Mouse (Mus musculus) embryonic facial prominence, embryonic 11.5 days (tissue): Measurements from ENCODE around the gene Skida1. TPM values are rescaled to one million over a fixed set of nuclear protein-coding genes. Genes with fewer than 3 reads are reported as not detected.

Source experiments
- ATAC-seq: fragments of 200-750 bp; cut with Nextera tagmentation; replicated peaks from 2 replicates; pipeline ENCODE4 v1.8.0; 2017; ENCODE audit warnings: low read depth; ENCODE audit not compliant: insufficient number of reproducible peaks, low FRiP score, low TSS enrichment
- DNase-seq: peaks from one replicate; pipeline ENCODE4 v3.0.0-alpha.2; 2015; ENCODE audit warnings: low spot score
- H3K27ac ChIP-seq: fragments of 300-500 bp; sonication (generic); replicated peaks from 2 replicates; pipeline ENCODE4 v1.5.1; 2014; ENCODE audit warnings: mild to moderate bottlenecking, low read depth, low read length, control low read depth
- H3K27me3 ChIP-seq: fragments of 300-500 bp; sonication (generic); 2 replicates; pipeline ENCODE4 v1.6.1; 2014; ENCODE audit warnings: mild to moderate bottlenecking, low read length, moderate library complexity, mixed read lengths; ENCODE audit not compliant: control insufficient read depth, insufficient read depth
- H3K36me3 ChIP-seq: fragments of 300-500 bp; sonication (generic); replicated peaks from 2 replicates; pipeline ENCODE4 v1.6.1; 2014; ENCODE audit warnings: low read depth, mild to moderate bottlenecking, low read length, moderate library complexity, mixed read lengths; ENCODE audit not compliant: control insufficient read depth, insufficient read depth
- H3K4me1 ChIP-seq: fragments of 300-500 bp; sonication (generic); 2 replicates; pipeline ENCODE4 v1.6.1; 2014; ENCODE audit warnings: low read length, mixed read lengths; ENCODE audit not compliant: control insufficient read depth, insufficient read depth
- H3K4me2 ChIP-seq: fragments of 300-500 bp; sonication (generic); 2 replicates; pipeline ENCODE4 v1.6.1; 2014; ENCODE audit warnings: low read depth, mild to moderate bottlenecking, control low read depth, low read length, moderate library complexity
- H3K4me3 ChIP-seq: fragments of 300-500 bp; sonication (generic); 2 replicates; pipeline ENCODE4 v1.5.1; 2014; ENCODE audit warnings: low read depth, low read length, control low read depth
- H3K9ac ChIP-seq: fragments of 300-500 bp; sonication (generic); replicated peaks from 2 replicates; pipeline ENCODE4 v1.6.1; 2014; ENCODE audit warnings: mild to moderate bottlenecking, control low read depth, low read length
- H3K9me3 ChIP-seq: fragments of 300-500 bp; sonication (generic); replicated peaks from 2 replicates; pipeline ENCODE4 v1.6.1; 2016; ENCODE audit warnings: mild to moderate bottlenecking, low read length, inconsistent platforms, mixed read lengths; ENCODE audit not compliant: control insufficient read depth
- WGBS: fragments of 180-500 bp; shearing (Covaris S2); extraction: QIAGEN DNeasy Blood & Tissue Kit; methylation state at CpG from one replicate; pipeline ENCODE4 v1.1.7; 2014; 5-methylcytosine and 5-hydroxymethylcytosine counted together
- polyA plus RNA-seq: library from polyadenylated mRNA; unstranded; fragments of >200 nt; fragmentation: Nextera tagmentation; extraction: Ambion mirVana; gene quantifications from 2 replicates; pipeline ENCODE4 v1.2.1, GENCODE M21; 2014

Skida1 gene
- polyA plus RNA-seq, 1 experiment from 2014 or later, result 16.9 TPM

- Histone ChIP-seq H3K27ac (no peak overlapping the region; the same call in 1 of the 2 replicates), H3K4me2 (no peak overlapping the region; the same call in 1 of the 2 replicates), H3K36me3 (no peaks in the 10 kb centered on the region), H3K9ac (peak overlapping the region; percentile 38), H3K9me3 (no peaks in the 10 kb centered on the region), H3K27me3 (no peaks in the 10 kb centered on the region), H3K4me3 (no peak overlapping the region), H3K4me1 (peaks cover 8% of the 10 kb centered on the region)
- DNase-seq (peak; percentile 40), ATAC-seq (no peak)
- WGBS, result 33% methylated on average over 10 of the region's 10 CpGs
Observed at GRCm38 (mm10) chr2:18033166-18034108, 15.4 kb downstream of the Skida1 start.

DNA sequence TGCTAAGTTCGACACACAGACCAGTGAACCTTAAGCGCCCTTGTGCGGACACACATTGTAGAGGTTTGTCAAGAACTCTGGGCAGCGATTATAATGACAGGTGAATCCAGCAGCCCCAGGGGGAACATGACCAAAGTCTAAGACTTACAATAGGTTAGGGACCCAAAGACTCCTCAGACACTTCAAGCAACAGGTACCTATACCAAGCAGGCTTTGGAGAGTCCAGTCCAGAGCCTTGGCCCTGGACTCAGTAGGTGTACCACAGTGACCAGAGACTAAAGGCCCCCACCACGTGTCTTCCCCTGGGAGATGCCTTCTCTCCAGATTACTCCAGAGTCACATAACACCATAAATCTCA lies 16.3 kb downstream of the Skida1 start:
- ATAC-seq (no peak), DNase-seq (peak; percentile 19)
- WGBS, result 24% methylated on average over 5 of the region's 5 CpGs
- peaks cover 8% of the 10 kb centered on the region for H3K4me1 ChIP-seq
- no peak overlapping the region for H3K4me3 ChIP-seq
- H3K9me3 ChIP-seq, result no peaks in the 10 kb centered on the region
- peak overlapping the region; percentile 38 for H3K9ac ChIP-seq
- no peaks in the 10 kb centered on the region for H3K36me3 ChIP-seq
- H3K4me2 ChIP-seq, result peak overlapping the region; percentile 91
- H3K27ac ChIP-seq, result no peak overlapping the region
- no peaks in the 10 kb centered on the region for H3K27me3 ChIP-seq

- H3K4me3 ChIP-seq, result peak overlapping the region; percentile 39
- peak overlapping the region; percentile 43; the same call in 1 of the 2 replicates for H3K27ac ChIP-seq
- peak overlapping the region; percentile 84 for H3K9ac ChIP-seq
- ATAC-seq (peak; percentile 26; the same call in 1 of the 2 replicates), DNase-seq (peak; percentile 93)
- H3K9me3 ChIP-seq, result no peaks in the 10 kb centered on the region
- peaks cover 8% of the 10 kb centered on the region for H3K4me1 ChIP-seq
- under 1% methylated on average over 34 of the region's 34 CpGs for WGBS
- H3K4me2 ChIP-seq, result peak overlapping the region; percentile 91
- H3K27me3 ChIP-seq, result no peaks in the 10 kb centered on the region
- H3K36me3 ChIP-seq, result no peaks in the 10 kb centered on the region
Observed at GRCm38 (mm10) chr2:18031831-18032537, 16.9 kb downstream of the Skida1 start.

GRCm38 (mm10) chr2:18031271-18031821 lies 17.5 kb downstream of the Skida1 start:
- Histone ChIP-seq H3K36me3 (no peaks in the 10 kb centered on the region), H3K9ac (peak overlapping the region; percentile 84), H3K9me3 (no peaks in the 10 kb centered on the region), H3K27ac (peak overlapping the region; percentile 43), H3K4me1 (peaks cover 8% of the 10 kb centered on the region), H3K4me2 (peak overlapping the region; percentile 91), H3K4me3 (peak overlapping the region; percentile 39), H3K27me3 (no peaks in the 10 kb centered on the region)
- under 1% methylated on average over 26 of the region's 26 CpGs for WGBS
- ATAC-seq (no peak), DNase-seq (peak; percentile 48)

DNA sequence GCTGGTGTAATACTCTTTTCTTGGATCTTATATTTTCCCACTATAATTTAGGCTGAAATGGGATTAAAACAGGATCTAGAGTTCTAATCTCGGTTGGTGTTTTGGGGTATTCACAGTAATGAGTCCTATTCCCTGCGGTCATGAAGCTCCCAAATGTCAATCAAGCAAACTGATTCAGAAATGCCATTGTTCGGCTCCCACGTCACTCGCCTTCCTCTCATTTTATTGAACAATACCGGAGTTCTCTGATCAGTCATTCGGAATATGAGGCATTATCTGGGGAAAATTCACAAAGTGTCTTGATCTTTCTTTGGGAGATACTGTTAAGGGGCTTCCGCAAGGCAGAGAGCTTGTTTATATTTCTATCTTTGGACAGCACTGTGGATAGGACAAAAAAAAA lies 18.3 kb downstream of the Skida1 start:
- DNase-seq (peak; percentile 69), ATAC-seq (no peak)
- H3K4me2 ChIP-seq, result peak overlapping the region; percentile 91
- H3K9me3 ChIP-seq, result no peaks in the 10 kb centered on the region
- H3K36me3 ChIP-seq, result no peaks in the 10 kb centered on the region
- H3K4me1 ChIP-seq, result peaks cover 8% of the 10 kb centered on the region
- H3K4me3 ChIP-seq, result peak overlapping the region; percentile 39; the same call in 1 of the 2 replicates
- WGBS, result 13% methylated on average over 8 of the region's 8 CpGs
- no peak overlapping the region for H3K9ac ChIP-seq
- H3K27ac ChIP-seq, result no peak overlapping the region; the same call in 1 of the 2 replicates
- H3K27me3 ChIP-seq, result no peaks in the 10 kb centered on the region

DNA sequence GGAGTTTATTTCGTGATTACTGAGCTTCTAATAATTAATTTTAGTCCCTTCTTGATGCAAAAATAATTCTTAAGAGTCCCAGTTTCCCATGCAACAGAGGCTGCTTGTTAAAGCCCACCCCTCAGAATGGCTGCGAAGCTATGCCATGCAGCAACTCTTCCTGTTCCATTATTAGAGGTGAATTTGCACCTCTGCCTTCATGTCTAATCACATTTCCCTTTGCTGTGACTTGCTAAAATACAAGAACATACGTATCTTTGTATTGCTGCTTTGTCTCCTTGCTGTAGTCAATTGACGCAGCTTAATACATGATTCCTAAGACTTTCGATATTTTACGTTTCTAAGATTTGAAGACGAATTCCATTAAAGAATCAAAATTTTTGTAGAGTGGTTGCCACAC lies 19.2 kb downstream of the Skida1 start:
- H3K4me2 ChIP-seq, result no peak overlapping the region
- H3K4me1 ChIP-seq, result peaks cover 8% of the 10 kb centered on the region
- H3K27me3 ChIP-seq, result no peaks in the 10 kb centered on the region
- 56% methylated on average over 7 of the region's 7 CpGs for WGBS
- no peaks in the 10 kb centered on the region for H3K9me3 ChIP-seq
- ATAC-seq, result no peak
- H3K27ac ChIP-seq, result no peak overlapping the region
- no peak overlapping the region for H3K4me3 ChIP-seq
- H3K36me3 ChIP-seq, result no peaks in the 10 kb centered on the region
- DNase-seq, result peak; percentile 25
- H3K9ac ChIP-seq, result 0 out of 2 replicates have a peak overlapping the region, but pooled peaks have one; percentile 25

- Histone ChIP-seq H3K27ac (peak overlapping the region; percentile 99), H3K36me3 (no peaks in the 10 kb centered on the region), H3K9me3 (no peaks in the 10 kb centered on the region), H3K4me1 (peaks cover 4% of the 10 kb centered on the region; the same call in 1 of the 2 replicates), H3K9ac (peak overlapping the region; percentile 95), H3K4me2 (peak overlapping the region; percentile 92), H3K27me3 (no peaks in the 10 kb centered on the region), H3K4me3 (peak overlapping the region; percentile 46)
- under 1% methylated on average over 58 of the region's 61 CpGs for WGBS
- DNase-seq, result peak; percentile 74
- peak; percentile 63 for ATAC-seq
Observed at GRCm38 (mm10) chr2:18028140-18029021, 20.5 kb downstream of the Skida1 start.
